Mouse (Mus musculus) liver, embryonic 16.5 days (tissue): ENCODE measurements around the gene Ubqln4. TPM values are rescaled to one million over a fixed set of nuclear protein-coding genes. Genes with fewer than 3 reads are reported as not detected.

Source experiments
- ATAC-seq: fragments of 200-750 bp; cut with Nextera tagmentation; 2 replicates; pipeline ENCODE4 v1.8.0; 2017; ENCODE audit warnings: low read depth, mild to moderate bottlenecking, moderate number of reproducible peaks, moderate library complexity
- H3K27ac ChIP-seq: fragments of 300-500 bp; sonication (generic); 2 replicates; pipeline ENCODE4 v1.5.1; 2014; ENCODE audit warnings: mild to moderate bottlenecking, low read length
- H3K27me3 ChIP-seq: fragments of 300-500 bp; sonication (generic); 2 replicates; pipeline ENCODE4 v1.6.1; 2014; ENCODE audit warnings: low read depth, low read length, mixed read lengths; ENCODE audit not compliant: control insufficient read depth, insufficient read depth
- H3K36me3 ChIP-seq: fragments of 300-500 bp; sonication (generic); 2 replicates; pipeline ENCODE4 v1.6.1; 2014; ENCODE audit warnings: mild to moderate bottlenecking; ENCODE audit not compliant: control insufficient read depth, insufficient read depth
- H3K4me1 ChIP-seq: fragments of 300-500 bp; sonication (generic); 2 replicates; pipeline ENCODE4 v1.6.1; 2014; ENCODE audit warnings: low read depth, low read length, mixed read lengths; ENCODE audit not compliant: control insufficient read depth
- H3K4me2 ChIP-seq: fragments of 300-500 bp; sonication (generic); 2 replicates; pipeline ENCODE4 v1.6.1; 2014; ENCODE audit warnings: low read depth, low read length, mixed read lengths
- H3K4me3 ChIP-seq: fragments of 300-500 bp; sonication (generic); 2 replicates; pipeline ENCODE4 v1.5.1; 2014; ENCODE audit warnings: low read depth, mild to moderate bottlenecking, low read length
- H3K9ac ChIP-seq: fragments of 300-500 bp; sonication (generic); 2 replicates; pipeline ENCODE4 v1.6.1; 2014; ENCODE audit warnings: low read depth, low read length
- H3K9me3 ChIP-seq: fragments of 300-500 bp; sonication (generic); replicated peaks from 2 replicates; pipeline ENCODE4 v1.6.1; 2016; ENCODE audit warnings: low read length; ENCODE audit not compliant: control insufficient read depth
- WGBS: fragments of 180-500 bp; shearing (Covaris S2); extraction: QIAGEN DNeasy Blood & Tissue Kit; methylation state at CpG from one replicate; pipeline ENCODE4 v1.1.7; 2014; ENCODE audit not compliant: insufficient replicate concordance; 5-methylcytosine and 5-hydroxymethylcytosine counted together
- polyA plus RNA-seq: library from polyadenylated mRNA; unstranded; fragments of >200 nt; fragmentation: Nextera tagmentation; extraction: Ambion mirVana; gene quantifications from 2 replicates; pipeline ENCODE4 v1.2.1, GENCODE M21; 2015

Gene Ubqln4
- polyA plus RNA-seq, 1 experiment from 2014 or later: 16.4 TPM

DNA sequence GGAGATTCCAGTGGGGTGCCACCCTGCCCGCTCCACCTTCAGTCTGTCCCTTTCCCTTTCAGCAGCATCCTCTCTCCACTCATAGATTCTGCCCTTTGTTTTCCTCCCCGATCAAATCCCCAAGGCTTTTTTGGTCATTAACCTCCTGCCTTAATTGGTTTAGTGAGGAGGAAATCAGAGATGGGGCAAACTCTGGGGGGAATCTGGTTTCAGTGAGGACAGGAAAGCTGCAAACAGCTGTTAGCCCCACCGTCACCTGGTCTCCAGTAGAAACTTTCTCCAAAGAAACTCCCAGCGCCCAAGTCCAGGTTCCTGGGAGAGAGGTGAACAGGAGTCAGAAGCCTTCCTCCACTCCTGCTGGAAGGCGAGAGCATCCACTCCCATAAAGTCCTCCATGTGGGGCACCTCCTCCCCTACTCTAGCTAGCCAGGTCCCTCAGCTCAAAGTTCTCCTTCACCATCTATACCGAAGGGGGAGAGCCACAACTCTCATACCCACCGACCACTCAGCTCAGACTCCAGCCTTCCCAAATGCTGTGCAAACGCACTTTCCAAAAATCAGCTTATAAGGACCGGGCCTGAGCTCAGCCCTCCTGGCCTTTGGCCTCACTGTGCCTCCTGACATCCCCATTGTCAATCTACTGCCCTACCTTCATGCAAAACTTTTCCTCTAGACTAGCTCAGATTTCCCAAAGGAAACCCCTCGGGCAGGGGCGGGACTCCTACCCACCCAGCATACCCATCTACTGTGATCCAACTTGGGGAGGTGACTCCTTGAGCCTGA, 23.3 kb upstream of the Ubqln4 start:
- H3K4me1 ChIP-seq: peaks cover 29% of the 10 kb centered on the region
- 46% methylated on average over 11 of the region's 11 CpGs for WGBS

DNA sequence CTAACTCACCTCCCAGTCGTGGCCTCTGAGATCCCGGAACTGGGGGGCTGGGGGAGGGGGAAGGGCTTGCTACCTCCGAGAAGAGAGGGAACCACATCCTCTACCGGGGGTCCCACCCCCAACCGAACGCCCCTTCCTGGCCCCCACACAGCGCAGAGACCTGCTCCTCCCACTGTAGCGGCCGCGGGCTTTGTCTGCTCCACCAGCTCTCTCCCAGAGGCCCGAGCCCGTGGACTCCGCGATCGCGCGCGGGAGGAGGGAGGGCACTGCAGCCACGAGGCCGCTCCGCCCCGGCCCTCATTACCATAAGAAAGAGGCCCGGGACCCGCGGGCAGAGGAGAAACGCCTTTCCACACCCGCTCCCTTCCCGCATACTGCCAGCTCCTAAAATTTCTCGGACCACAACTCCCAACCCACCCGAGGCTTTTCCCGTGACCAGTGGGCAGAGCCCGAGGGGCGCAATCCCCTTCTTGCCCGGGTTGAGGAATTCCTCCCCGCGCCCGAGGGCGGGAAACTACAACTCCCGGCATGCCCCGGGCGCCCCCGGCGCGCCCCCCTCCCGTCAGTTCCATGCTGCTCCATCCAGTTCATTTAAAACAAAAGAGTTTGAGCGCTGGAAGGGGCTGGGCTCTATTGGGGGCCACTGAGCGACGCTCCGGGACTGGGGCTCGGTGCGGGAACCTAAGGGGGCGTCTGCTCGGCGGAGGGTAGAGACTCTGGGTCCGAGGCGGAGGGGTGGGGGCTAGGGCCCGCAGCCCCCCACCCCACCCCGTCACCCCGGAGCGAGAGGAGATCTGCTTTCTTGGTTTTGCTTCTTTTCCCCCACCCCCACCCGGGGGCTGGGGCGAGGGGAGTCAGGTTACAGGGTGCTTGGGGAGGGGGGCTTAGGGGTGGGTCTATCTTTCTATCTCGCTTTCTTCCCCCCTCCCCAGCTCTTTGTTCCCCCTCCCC, 21.9 kb upstream of the Ubqln4 start:
- Histone ChIP-seq H3K9ac (peak overlapping the region; percentile 74), H3K9me3 (no peaks in the 10 kb centered on the region), H3K36me3 (no peaks in the 10 kb centered on the region), H3K4me2 (peak overlapping the region; percentile 97), H3K27ac (peak overlapping the region; percentile 48), H3K4me3 (peak overlapping the region; percentile 74), H3K27me3 (peaks cover 9% of the 10 kb centered on the region), H3K4me1 (peaks cover 36% of the 10 kb centered on the region)
- peak; percentile 63 for ATAC-seq
- under 1% methylated on average over 62 of the region's 63 CpGs for WGBS

More for the DNA sequence above, 23.3 kb upstream of the Ubqln4 start:
- Histone ChIP-seq H3K27me3 (peaks cover 9% of the 10 kb centered on the region), H3K36me3 (no peaks in the 10 kb centered on the region), H3K9me3 (no peaks in the 10 kb centered on the region), H3K4me3 (no peak overlapping the region; the same call in 1 of the 2 replicates), H3K9ac (no peak overlapping the region), H3K27ac (no peak overlapping the region), H3K4me2 (peak overlapping the region; percentile 97)
- ATAC-seq: no peak

DNA sequence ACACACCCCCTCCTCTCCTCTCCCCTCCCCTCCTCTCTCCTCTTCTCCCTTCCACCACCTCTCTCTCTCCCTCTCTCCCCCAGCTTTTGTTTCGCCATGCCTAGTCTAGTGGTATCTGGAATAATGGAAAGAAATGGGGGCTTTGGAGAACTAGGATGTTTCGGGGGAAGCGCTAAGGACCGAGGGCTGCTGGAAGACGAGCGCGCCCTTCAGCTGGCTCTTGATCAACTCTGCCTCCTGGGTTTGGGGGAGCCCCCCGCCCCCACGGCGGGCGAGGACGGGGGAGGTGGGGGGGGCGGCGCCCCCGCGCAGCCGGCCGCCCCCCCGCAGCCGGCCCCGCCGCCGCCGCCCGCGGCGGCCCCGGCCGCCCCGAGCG, 21.3 kb upstream of the Ubqln4 start, which contains the start of gene Mex3a:
Gene Mex3a (plus strand): TSS at position 97 of the 376 bp plus-strand sequence.
- no peak for ATAC-seq
- WGBS: under 1% methylated on average over 17 of the region's 31 CpGs
- no peaks in the 10 kb centered on the region for H3K9me3 ChIP-seq
- H3K27ac ChIP-seq: peak within 1 kb of the TSS; percentile 48
- H3K4me3 ChIP-seq: peak within 1 kb of the TSS; percentile 74
- peaks cover 41% of the 10 kb centered on the region for H3K4me1 ChIP-seq
- peak within 1 kb of the TSS; percentile 97 for H3K4me2 ChIP-seq
- no peaks in the 10 kb centered on the region for H3K36me3 ChIP-seq
- peak within 1 kb of the TSS; percentile 74 for H3K9ac ChIP-seq
- H3K27me3 ChIP-seq: peaks cover 9% of the 10 kb centered on the region

DNA sequence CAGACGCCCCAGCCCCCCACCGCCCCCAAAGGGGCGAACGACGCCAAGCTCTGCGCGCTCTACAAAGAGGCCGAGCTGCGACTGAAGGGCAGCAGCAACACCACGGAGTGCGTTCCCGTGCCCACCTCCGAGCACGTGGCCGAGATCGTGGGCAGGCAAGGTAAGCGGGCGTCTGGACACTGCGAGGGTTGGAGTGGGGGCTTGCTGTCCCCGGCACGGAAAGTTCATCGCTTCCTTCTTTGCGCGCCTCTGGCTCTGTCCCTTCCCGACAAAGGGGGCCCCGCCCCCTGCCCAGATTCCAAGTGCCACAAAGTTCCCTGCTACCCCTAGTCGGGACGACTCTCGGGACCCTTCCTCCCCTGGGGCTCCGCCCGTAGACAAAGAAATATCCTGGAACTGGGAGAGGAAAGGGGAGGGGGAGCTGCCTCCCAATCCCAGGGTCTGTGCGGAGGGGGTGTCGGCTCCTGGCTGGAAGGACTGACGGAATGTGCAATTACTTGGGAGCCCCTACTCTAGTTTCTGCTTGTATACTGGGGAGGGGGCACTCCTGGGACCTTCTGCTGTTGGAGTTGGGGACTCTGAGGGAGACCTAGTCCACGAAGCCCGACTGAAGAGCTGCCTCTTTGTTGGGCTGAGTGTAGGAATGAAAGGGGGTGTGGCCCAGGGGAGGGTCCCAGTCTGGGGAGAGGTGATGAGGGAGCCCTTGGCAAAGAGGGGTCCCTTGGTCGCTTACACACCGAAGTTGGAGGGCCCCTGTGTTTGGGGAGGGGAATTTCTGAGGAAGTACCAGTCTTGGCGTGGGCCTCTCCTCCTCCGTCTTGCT, 20.7 kb upstream of the Ubqln4 start:
- H3K27me3 ChIP-seq: peaks cover 9% of the 10 kb centered on the region
- no peak overlapping the region for H3K27ac ChIP-seq
- peak overlapping the region; percentile 97 for H3K4me2 ChIP-seq
- peak overlapping the region; percentile 74 for H3K9ac ChIP-seq
- no peaks in the 10 kb centered on the region for H3K36me3 ChIP-seq
- peak overlapping the region; percentile 74 for H3K4me3 ChIP-seq
- no peaks in the 10 kb centered on the region for H3K9me3 ChIP-seq
- ATAC-seq: no peak
- WGBS: 3% methylated on average over 40 of the region's 40 CpGs
- peaks cover 41% of the 10 kb centered on the region for H3K4me1 ChIP-seq

DNA sequence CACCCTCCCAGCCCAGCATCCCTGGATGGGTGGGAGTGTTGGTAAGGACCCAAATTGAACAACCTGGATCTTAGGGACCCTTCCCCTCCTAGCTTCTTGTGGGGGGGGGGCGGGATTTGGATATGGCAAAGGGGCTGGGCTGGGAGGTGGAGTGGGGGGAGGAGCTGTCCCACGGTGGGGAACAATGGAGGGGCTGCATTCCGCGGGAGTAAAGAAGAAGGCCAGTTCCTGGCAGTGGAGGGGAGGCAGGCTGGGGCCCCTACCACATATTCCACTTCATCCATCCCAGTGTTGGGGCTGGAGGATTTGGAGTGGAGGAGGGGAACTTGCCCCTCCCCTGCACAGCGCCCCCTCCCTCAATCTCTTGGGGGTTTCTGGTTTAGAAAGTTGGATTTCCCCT, 19.9 kb upstream of the Ubqln4 start:
- no peak overlapping the region for H3K4me3 ChIP-seq

DNA sequence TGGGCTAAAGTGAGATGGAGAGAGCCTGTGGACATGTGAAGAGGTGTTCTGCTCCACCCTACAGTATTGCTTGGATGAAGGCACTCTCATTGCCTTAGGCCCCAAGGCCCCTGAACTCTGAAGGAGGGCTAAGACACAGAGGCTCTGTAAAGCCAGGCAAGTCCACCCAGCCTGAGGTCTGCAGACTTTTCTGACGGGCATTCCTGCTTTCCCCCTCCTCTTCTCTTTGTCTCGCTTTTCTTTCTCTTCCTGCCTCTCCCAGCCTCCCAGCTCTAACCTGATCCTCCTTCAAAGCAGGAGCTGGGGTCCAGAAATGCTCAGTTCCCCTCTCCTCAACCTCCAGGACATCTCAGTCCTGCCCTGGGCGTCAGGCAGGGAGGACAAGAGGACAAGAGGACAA, 18.6 kb upstream of the Ubqln4 start:
- H3K27ac ChIP-seq: no peak overlapping the region
- H3K4me2 ChIP-seq: no peak overlapping the region
- no peak for ATAC-seq
- H3K9me3 ChIP-seq: no peaks in the 10 kb centered on the region
- peaks cover 36% of the 10 kb centered on the region for H3K4me1 ChIP-seq
- peaks cover 9% of the 10 kb centered on the region for H3K27me3 ChIP-seq
- H3K36me3 ChIP-seq: no peaks in the 10 kb centered on the region
- no peak overlapping the region for H3K4me3 ChIP-seq
- H3K9ac ChIP-seq: no peak overlapping the region
- 67% methylated on average over 3 of the region's 3 CpGs for WGBS

More for the DNA sequence above, 19.9 kb upstream of the Ubqln4 start:
- Histone ChIP-seq H3K27me3 (peaks cover 9% of the 10 kb centered on the region), H3K36me3 (no peaks in the 10 kb centered on the region), H3K9me3 (no peaks in the 10 kb centered on the region), H3K4me1 (peaks cover 41% of the 10 kb centered on the region), H3K27ac (no peak overlapping the region), H3K9ac (no peak overlapping the region), H3K4me2 (no peak overlapping the region)
- no peak for ATAC-seq
- whole genome bisulfite sequencing: 27% methylated on average over 5 of the region's 5 CpGs

DNA sequence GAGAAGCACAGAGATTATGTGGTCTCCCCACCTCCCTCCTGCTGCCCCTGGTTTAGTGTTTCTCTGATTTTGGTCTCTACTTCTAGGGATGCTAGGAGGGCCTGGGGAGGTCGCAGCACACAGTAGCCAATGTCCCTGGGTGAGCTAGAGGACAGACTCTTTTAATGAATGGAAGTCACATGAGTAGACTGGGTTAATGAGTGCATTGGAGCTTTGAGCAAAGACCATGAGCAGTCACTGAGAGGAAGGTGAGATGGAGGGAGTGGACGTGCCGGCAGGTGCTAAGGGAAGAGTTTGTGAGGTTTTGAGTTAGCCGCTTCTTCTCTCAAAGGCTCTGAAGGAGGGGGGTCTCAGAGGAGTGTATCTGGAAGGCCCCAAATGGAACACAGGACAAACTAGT, 18.0 kb upstream of the Ubqln4 start:
- Histone ChIP-seq H3K36me3 (no peaks in the 10 kb centered on the region), H3K9me3 (no peaks in the 10 kb centered on the region), H3K4me3 (no peak overlapping the region), H3K27me3 (peaks cover 9% of the 10 kb centered on the region), H3K9ac (no peak overlapping the region), H3K27ac (no peak overlapping the region), H3K4me2 (0 out of 2 replicates have a peak overlapping the region, but pooled peaks have one; percentile 92), H3K4me1 (peaks cover 34% of the 10 kb centered on the region)
- ATAC-seq: no peak
- WGBS: 81% methylated on average over 4 of the region's 4 CpGs

DNA sequence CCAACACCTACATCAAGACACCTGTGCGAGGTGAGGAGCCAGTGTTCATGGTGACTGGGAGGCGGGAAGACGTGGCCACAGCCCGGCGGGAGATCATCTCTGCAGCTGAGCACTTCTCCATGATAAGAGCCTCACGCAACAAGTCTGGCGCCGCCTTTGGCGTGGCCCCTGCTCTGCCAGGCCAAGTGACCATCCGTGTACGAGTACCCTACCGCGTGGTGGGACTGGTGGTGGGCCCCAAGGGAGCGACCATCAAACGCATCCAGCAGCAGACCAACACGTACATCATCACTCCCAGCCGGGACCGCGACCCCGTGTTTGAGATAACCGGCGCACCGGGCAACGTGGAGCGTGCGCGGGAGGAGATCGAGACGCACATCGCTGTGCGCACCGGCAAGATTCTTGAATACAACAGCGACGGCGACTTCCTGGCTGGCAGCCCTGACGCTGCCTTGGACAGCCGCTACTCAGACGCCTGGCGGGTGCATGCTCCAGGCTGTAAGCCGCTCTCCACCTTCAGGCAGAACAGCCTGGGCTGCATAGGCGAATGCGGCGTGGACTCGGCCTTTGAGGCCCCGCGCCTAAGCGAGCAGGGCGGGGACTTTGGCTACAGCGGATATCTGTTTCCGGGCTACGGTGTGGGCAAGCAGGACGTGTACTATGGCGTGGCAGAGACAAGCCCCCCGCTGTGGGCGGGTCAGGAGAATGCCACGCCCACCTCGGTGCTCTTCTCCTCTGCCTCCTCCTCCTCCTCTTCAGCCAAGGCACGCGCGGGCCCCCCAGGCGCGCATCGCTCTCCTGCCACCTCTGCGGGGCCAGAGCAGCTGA, 17.2 kb upstream of the Ubqln4 start:
- H3K27ac ChIP-seq: peak overlapping the region; percentile 54
- peak overlapping the region; percentile 61 for H3K4me3 ChIP-seq
- ATAC-seq: peak; percentile 86
- H3K4me2 ChIP-seq: peak overlapping the region; percentile 92
- H3K9ac ChIP-seq: peak overlapping the region; percentile 62
- no peaks in the 10 kb centered on the region for H3K9me3 ChIP-seq
- peaks cover 28% of the 10 kb centered on the region for H3K4me1 ChIP-seq
- H3K27me3 ChIP-seq: peaks cover 9% of the 10 kb centered on the region
- no peaks in the 10 kb centered on the region for H3K36me3 ChIP-seq
- 4% methylated on average over 64 of the region's 64 CpGs for WGBS
